Mouse (Mus musculus) gastrocnemius, adult 2 months (tissue): Measurements from ENCODE around the gene Dnaja4. TPM values are rescaled to one million over a fixed set of nuclear protein-coding genes. Genes with fewer than 3 reads are reported as not detected.
"Not testable (repeated sequence)": the region's sequence is repeated elsewhere in the genome, so short reads cannot be mapped to it uniquely, and the experiment has no call there.

Experiments used
- DNase-seq: peaks from one replicate; pipeline ENCODE4 v3.0.0; 2022
- H3K27ac ChIP-seq: fragments of 200-600 bp; 2 replicates; pipeline ENCODE4 v1.8.1; 2022; ENCODE audit warnings: mild to moderate bottlenecking
- H3K4me3 ChIP-seq: fragments of 200-600 bp; 2 replicates; pipeline ENCODE4 v1.8.1; 2022; ENCODE audit warnings: mild to moderate bottlenecking, moderate library complexity
- CTCF ChIP-seq: fragments of 200-600 bp; IDR thresholded peaks from 2 replicates; pipeline ENCODE4 v1.8.1; 2022; ENCODE audit warnings: antibody characterized with exemption, mild to moderate bottlenecking, moderate library complexity
- intact Hi-C: fragments of 180-260 bp; cut with DNase I; formaldehyde crosslinking; loops from one replicate; pipeline ENCODE4 v1.15.1; 2025
- total RNA-seq, 2 experiments: library from RNA; stranded (reverse); gene quantifications; 2 replicates each; pipeline ENCODE4 v1.2.3; 2021

Gene Dnaja4
- total RNA-seq, 2 experiments from 2014 or later, result 43.5 to 87.0 TPM

DNA sequence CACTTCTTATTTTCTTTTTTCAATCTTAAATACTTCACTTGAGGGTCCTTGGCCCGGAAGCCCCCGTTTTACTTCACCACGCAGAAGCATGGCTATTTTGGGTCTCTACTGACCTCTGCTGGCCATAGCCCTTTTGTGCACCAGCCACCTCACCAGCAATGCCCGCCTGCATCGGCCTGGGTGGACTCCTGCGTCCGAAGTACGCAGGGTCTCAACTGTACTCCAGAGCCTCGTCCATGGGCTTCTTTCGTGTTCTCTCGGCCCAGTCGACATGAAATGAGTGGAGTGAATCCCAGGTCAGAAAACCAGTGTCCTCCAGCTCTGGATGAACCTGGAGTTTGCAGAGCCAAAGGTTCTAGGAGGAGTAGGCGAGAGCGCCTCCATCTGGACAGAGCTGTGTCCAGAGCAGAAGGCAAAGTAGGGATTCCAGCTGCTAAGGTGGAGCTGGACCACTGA lies 22.1 kb upstream of the Dnaja4 start:
- TF ChIP-seq CTCF, result peak; percentile 77
- intact Hi-C loops, result loop anchor here (1.0 to 5.0 kb wide), 3 partner anchors 62 to 238 kb away; no protein-coding TSS in a partner anchor
- Histone ChIP-seq H3K4me3 (peak overlapping the region; percentile 70), H3K27ac (no peak overlapping the region)
- peak; percentile 77 for DNase-seq

GRCm38 (mm10) chr9:54682846-54683245 lies 15.8 kb upstream of the Dnaja4 start:
- no peak overlapping the region for H3K4me3 ChIP-seq
- intact Hi-C loops, result no loop called here
- TF ChIP-seq CTCF, result no peak
- no peak overlapping the region for H3K27ac ChIP-seq
- no peak for DNase-seq

DNA sequence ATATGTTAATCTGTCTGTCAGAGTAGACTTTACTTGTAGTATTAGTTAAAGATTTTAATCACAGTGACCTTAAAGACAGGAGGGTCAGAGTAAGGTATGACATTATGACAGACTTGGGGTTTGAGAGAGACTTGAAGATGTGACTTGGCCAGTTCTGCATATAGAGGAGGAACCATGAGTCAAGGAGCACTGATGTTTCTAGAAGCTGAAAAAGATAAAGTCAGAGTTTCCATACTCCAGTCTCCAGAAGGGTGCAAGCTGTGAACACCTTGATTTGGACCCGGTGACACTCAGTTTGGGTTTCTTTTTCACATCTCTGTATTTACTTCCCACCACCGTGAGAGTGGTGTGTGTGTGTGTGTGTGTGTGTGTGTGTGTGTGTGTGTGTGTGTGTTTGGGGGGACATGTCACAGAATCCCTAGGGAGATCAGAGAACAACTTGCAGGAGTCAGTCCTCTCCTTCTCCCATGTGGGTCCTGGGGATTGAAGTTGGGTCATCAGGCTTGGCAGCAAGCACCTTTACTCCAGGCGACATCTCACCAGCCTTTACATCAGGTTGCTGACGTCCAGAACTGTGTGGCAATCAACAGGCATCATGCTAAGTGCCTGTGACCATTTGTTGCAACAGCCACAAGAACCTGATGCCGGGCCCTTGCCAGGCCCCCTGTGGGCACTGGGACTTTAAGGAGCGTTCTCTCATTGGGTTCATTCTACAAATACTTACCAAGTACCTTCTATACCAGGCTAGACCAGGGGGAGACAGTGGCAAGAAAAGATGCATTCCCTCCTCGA lies 14.7 kb upstream of the Dnaja4 start:
- Histone ChIP-seq H3K27ac (no peak overlapping the region), H3K4me3 (no peak overlapping the region)
- intact Hi-C loops, result no loop called here
- no peak for DNase-seq
- no peak for TF ChIP-seq CTCF

- no peak overlapping the region for H3K4me3 ChIP-seq
- no peak for DNase-seq
- no peak for TF ChIP-seq CTCF
- intact Hi-C loops, result no loop called here
- H3K27ac ChIP-seq, result no peak overlapping the region
Observed at GRCm38 (mm10) chr9:54687246-54688236, 11.1 kb upstream of the Dnaja4 start.

DNA sequence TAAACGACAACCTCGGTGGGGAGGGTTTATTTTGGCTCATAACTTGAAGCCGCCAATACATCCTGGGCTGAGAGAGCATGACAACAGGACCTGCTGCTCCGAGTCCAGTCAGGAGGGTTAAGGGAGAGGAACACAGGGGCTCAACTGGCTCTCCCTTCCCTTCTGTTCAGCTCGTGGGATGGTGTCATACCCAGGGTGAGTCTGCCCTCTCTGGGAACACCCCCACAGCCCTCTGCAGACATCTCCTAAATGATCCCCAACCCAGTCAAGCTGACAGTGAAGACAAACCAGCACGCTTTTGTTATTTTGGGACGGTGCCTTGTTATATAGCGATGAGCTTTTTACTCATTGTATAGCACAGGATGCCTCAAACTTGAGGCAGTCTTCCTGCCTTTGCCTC lies 9.2 kb upstream of the Dnaja4 start:
- no peak overlapping the region for H3K27ac ChIP-seq
- no peak for TF ChIP-seq CTCF
- intact Hi-C loops, result no loop called here
- DNase-seq, result no peak
- no peak overlapping the region for H3K4me3 ChIP-seq

DNA sequence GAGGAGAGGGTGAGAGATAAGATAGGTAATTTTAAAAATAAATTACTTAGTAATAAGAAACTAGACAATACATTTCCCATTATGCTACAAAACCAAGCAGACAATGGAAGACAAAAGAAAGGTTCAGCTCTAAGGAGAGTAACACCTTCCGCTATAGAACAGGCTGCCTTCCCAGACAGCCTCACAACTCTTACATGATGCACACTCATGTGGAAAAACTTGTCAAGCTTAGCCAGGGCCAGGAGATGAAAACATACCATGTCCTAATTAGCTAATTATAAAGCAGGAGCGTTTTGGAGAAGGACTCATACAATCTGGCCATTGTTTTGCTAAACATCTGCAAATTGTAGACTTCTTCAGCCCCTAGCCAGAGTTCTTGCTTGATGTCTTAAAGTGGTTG lies 8.0 kb upstream of the Dnaja4 start:
- intact Hi-C loops, DNase-seq, H3K27ac ChIP-seq, H3K4me3 ChIP-seq: not testable (repeated sequence)

GRCm38 (mm10) chr9:54691241-54691805 lies 7.3 kb upstream of the Dnaja4 start:
- intact Hi-C loops, result not testable (repeated sequence)
- H3K27ac ChIP-seq, result peak overlapping the region; percentile 28; the same call in 1 of the 2 replicates
- peak overlapping the region; percentile 66 for H3K4me3 ChIP-seq
- DNase-seq, result peak; percentile 48

DNA sequence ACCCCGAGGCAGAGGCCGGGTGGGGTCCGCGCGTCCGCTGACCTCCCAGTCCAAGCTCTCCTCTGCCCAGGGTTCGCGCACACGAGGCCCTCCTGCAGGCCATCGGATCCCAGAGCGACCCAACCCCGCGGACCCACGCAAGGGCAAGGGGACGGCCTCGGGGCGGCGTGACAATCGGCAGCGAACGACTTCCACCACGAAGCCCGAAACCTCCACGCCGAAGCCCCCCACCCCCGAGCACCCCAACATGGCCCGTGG lies 343 bp downstream of the Dnaja4 start:
- peak overlapping the region; percentile 91 for H3K4me3 ChIP-seq
- TF ChIP-seq CTCF, result no peak
- DNase-seq, result no peak
- intact Hi-C loops, result no loop called here
- H3K27ac ChIP-seq, result peak overlapping the region; percentile 90

GRCm38 (mm10) chr9:54699345-54700173 lies 886 bp downstream of the Dnaja4 start:
- Histone ChIP-seq H3K27ac (peak overlapping the region; percentile 90), H3K4me3 (peak overlapping the region; percentile 91)
- intact Hi-C loops, result no loop called here
- peak; percentile 90 for DNase-seq
- no peak for TF ChIP-seq CTCF

DNA sequence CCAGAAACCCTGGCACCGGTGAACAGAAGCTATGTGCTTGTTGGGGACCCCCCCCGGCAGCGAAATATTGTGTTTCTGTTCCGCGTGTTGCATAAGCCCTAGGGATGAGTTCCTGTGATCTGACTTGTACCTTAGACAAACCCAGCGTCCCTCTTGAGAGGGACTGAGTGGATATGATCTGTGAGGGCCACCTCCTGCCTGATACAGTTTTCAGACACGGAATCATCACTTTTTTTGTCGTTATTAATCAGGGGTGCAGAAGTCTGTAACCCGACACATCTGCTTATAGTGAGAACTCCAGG lies 1.5 kb downstream of the Dnaja4 start:
- intact Hi-C loops, result no loop called here
- no peak for TF ChIP-seq CTCF
- Histone ChIP-seq H3K27ac (peak overlapping the region; percentile 90), H3K4me3 (peak overlapping the region; percentile 91)
- DNase-seq, result no peak

- peak overlapping the region; percentile 90 for H3K27ac ChIP-seq
- no peak for TF ChIP-seq CTCF
- H3K4me3 ChIP-seq, result peak overlapping the region; percentile 91
- intact Hi-C loops, result no loop called here
- DNase-seq, result peak; percentile 27
Observed at GRCm38 (mm10) chr9:54700746-54701145, 2.1 kb downstream of the Dnaja4 start.

DNA sequence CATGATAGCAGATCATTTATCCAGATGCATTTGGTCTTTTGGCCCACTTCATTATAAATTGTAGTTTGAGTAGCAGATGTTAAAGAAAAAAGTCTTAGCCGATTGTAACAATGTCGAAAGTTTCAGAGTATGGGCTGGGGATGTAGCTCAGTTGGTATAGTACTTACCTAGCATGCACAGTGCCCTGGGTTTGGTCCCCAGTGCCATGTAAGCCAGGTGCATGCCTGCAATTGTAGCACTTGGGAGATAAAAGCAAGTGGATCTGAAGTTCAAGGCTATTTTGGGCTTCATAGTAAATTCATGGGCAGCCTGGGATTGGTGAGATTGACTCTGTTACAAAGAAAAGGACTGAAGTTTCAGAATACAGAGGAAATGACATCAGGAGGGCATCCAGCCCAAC lies 3.9 kb downstream of the Dnaja4 start:
- intact Hi-C loops, result no loop called here
- Histone ChIP-seq H3K27ac (peak overlapping the region; percentile 90), H3K4me3 (peak overlapping the region; percentile 91)
- TF ChIP-seq CTCF, result no peak
- no peak for DNase-seq
